Mouse (Mus musculus) E14TG2a.4 (cell line): Measurements from ENCODE around the gene Emilin3.
A peak's percentile ranks its signal among the peaks of the same experiment; 100 is the strongest.

ENCODE experiments used
- H3K27me3 ChIP-seq: 2 replicates; pipeline ENCODE4 v1.6.1; 2014; ENCODE audit warnings: low read length, control low read depth; ENCODE audit not compliant: insufficient read depth
- H3K36me3 ChIP-seq: 2 replicates; pipeline ENCODE4 v1.6.1; 2014; ENCODE audit warnings: low read length, control low read depth; ENCODE audit not compliant: insufficient read depth
- H3K4me1 ChIP-seq: replicated peaks from 2 replicates; pipeline ENCODE4 v1.6.1; 2014; ENCODE audit warnings: low read depth, low read length, control low read depth
- H3K4me3 ChIP-seq: replicated peaks from 2 replicates; pipeline ENCODE4 v1.5.1; 2014; ENCODE audit warnings: mild to moderate bottlenecking, low read length
- H3K9me3 ChIP-seq: 2 replicates; pipeline ENCODE4 v1.6.1; 2014; ENCODE audit warnings: low read length, control low read depth
- CTCF ChIP-seq: conservative IDR thresholded peaks from 2 replicates; pipeline ENCODE4 v1.5.1; 2014; ENCODE audit warnings: low read length
- NANOG ChIP-seq: IDR thresholded peaks from 2 replicates; pipeline ENCODE4 v1.6.1; 2014; ENCODE audit warnings: borderline replicate concordance, low read length, mixed read lengths
- POU5F1 ChIP-seq: IDR thresholded peaks from 2 replicates; pipeline ENCODE4 v1.6.1; 2014; ENCODE audit warnings: low read length, borderline replicate concordance

The Emilin3 gene

GRCm38 (mm10) chr2:160951595-160951994, 39.5 kb upstream of the Emilin3 start:
- Histone ChIP-seq H3K4me1 (peaks cover 9% of the 10 kb centered on the region; the same call in 1 of the 2 replicates), H3K9me3 (no peaks in the 10 kb centered on the region), H3K4me3 (no peak overlapping the region), H3K36me3 (peaks cover 94% of the 10 kb centered on the region), H3K27me3 (no peaks in the 10 kb centered on the region)
- no peak for TF ChIP-seq NANOG
- TF ChIP-seq POU5F1, result no peak
- TF ChIP-seq CTCF, result no peak

GRCm38 (mm10) chr2:160942443-160942842, 30.3 kb upstream of the Emilin3 start:
- no peak for TF ChIP-seq NANOG
- peak; percentile 39 for TF ChIP-seq CTCF
- 0 out of 2 replicates have a peak, but pooled peaks cover 3% of the 10 kb centered on the region for H3K27me3 ChIP-seq
- H3K4me3 ChIP-seq, result no peak overlapping the region
- peaks cover 6% of the 10 kb centered on the region for H3K9me3 ChIP-seq
- H3K36me3 ChIP-seq, result peaks cover 19% of the 10 kb centered on the region
- no peaks in the 10 kb centered on the region; the same call in 1 of the 2 replicates for H3K4me1 ChIP-seq

GRCm38 (mm10) chr2:160940930-160941709, 29.0 kb upstream of the Emilin3 start:
- Histone ChIP-seq H3K36me3 (peaks cover 8% of the 10 kb centered on the region; the same call in 1 of the 2 replicates), H3K4me1 (no peaks in the 10 kb centered on the region; the same call in 1 of the 2 replicates), H3K9me3 (peaks cover 12% of the 10 kb centered on the region), H3K4me3 (no peak overlapping the region), H3K27me3 (0 out of 2 replicates have a peak, but pooled peaks cover 5% of the 10 kb centered on the region)
- no peak for TF ChIP-seq CTCF
- TF ChIP-seq NANOG, result no peak
- no peak for TF ChIP-seq POU5F1

- H3K36me3 ChIP-seq, result no peaks in the 10 kb centered on the region
- no peaks in the 10 kb centered on the region for H3K4me1 ChIP-seq
- TF ChIP-seq CTCF (no peak), POU5F1 (no peak)
- H3K4me3 ChIP-seq, result no peak overlapping the region
- H3K27me3 ChIP-seq, result 0 out of 2 replicates have a peak, but pooled peaks cover 6% of the 10 kb centered on the region
- H3K9me3 ChIP-seq, result peaks cover 12% of the 10 kb centered on the region
Measured at GRCm38 (mm10) chr2:160934451-160934850, 22.3 kb upstream of the Emilin3 start.

GRCm38 (mm10) chr2:160933890-160934289, 21.8 kb upstream of the Emilin3 start:
- Histone ChIP-seq H3K27me3 (0 out of 2 replicates have a peak, but pooled peaks cover 6% of the 10 kb centered on the region), H3K4me1 (no peaks in the 10 kb centered on the region), H3K9me3 (peaks cover 12% of the 10 kb centered on the region), H3K4me3 (no peak overlapping the region), H3K36me3 (no peaks in the 10 kb centered on the region)
- TF ChIP-seq NANOG (no peak), CTCF (peak; percentile 54)

- Histone ChIP-seq H3K4me1 (no peaks in the 10 kb centered on the region), H3K4me3 (no peak overlapping the region), H3K36me3 (no peaks in the 10 kb centered on the region), H3K27me3 (0 out of 2 replicates have a peak, but pooled peaks cover 6% of the 10 kb centered on the region), H3K9me3 (peaks cover 7% of the 10 kb centered on the region)
- TF ChIP-seq POU5F1, result no peak
- TF ChIP-seq CTCF, result no peak
- no peak for TF ChIP-seq NANOG
Measured at GRCm38 (mm10) chr2:160932981-160933380, 20.9 kb upstream of the Emilin3 start.

GRCm38 (mm10) chr2:160932325-160932724, 20.2 kb upstream of the Emilin3 start:
- 0 out of 2 replicates have a peak, but pooled peaks cover 6% of the 10 kb centered on the region for H3K27me3 ChIP-seq

GRCm38 (mm10) chr2:160931378-160931777, 19.2 kb upstream of the Emilin3 start:
- Histone ChIP-seq H3K4me1 (no peaks in the 10 kb centered on the region), H3K9me3 (no peaks in the 10 kb centered on the region), H3K4me3 (no peak overlapping the region), H3K27me3 (0 out of 2 replicates have a peak, but pooled peaks cover 6% of the 10 kb centered on the region), H3K36me3 (no peaks in the 10 kb centered on the region)
- TF ChIP-seq POU5F1 (no peak), CTCF (peak; percentile 80), NANOG (no peak)

More at GRCm38 (mm10) chr2:160932325-160932724, 20.2 kb upstream of the Emilin3 start:
- Histone ChIP-seq H3K4me1 (no peaks in the 10 kb centered on the region), H3K9me3 (peaks cover 5% of the 10 kb centered on the region), H3K36me3 (no peaks in the 10 kb centered on the region), H3K4me3 (no peak overlapping the region)
- TF ChIP-seq POU5F1 (no peak), NANOG (no peak), CTCF (no peak)

GRCm38 (mm10) chr2:160925203-160925602, 13.1 kb upstream of the Emilin3 start:
- H3K9me3 ChIP-seq, result peaks cover 3% of the 10 kb centered on the region; the same call in 1 of the 2 replicates
- H3K27me3 ChIP-seq, result peaks cover 35% of the 10 kb centered on the region
- TF ChIP-seq NANOG (no peak), CTCF (no peak), POU5F1 (no peak)
- H3K4me3 ChIP-seq, result no peak overlapping the region
- H3K36me3 ChIP-seq, result no peaks in the 10 kb centered on the region
- peaks cover 6% of the 10 kb centered on the region for H3K4me1 ChIP-seq
